Mouse (Mus musculus): ENCODE measurements at regions not wholly inside any gene's neighbourhood (a gene's known extent, or its start where the extent isn't known, plus 50 kb on each side); places are given as distances from the start of the nearest gene placed in this dataset.

DNA sequence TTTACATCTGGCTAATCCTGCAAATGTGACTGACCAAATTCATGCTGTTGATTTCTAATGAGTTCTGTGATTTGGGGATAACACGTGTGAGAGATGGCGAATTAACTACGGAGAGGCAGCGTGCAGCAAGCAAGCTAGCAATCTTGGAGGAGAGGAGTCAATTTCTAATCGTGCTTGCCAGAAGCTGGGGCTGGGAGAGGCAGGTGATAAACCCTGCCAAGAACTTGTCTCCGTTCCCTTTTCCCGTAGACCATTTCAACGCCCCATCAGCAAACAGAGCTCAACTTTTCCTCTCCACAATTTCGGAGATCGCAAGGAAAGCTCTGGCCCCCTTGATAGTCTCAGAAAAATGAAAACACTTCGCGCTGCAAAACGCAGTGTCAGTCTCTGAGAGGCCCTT is 183.0 kb downstream of the Sox4 start:
- H3K9ac ChIP-seq (ENCODE audit: insufficient read depth, low read depth): no peak overlapping the region
- in situ Hi-C loops (cut with MboI; ENCODE audit: low pct_ligation_motif_present, low pct_unique_long_range_greater_than_20kb, low sequenced_read_pairs): no loop called here
- dilution Hi-C loops (cut with MboI; ENCODE audit: extremely low pct_ligation_motif_present, extremely low pct_unique_long_range_greater_than_20kb, low sequenced_read_pairs): no loop called here
- no peak overlapping the region for H3K4me2 ChIP-seq (ENCODE audit: insufficient read depth, low read depth, poor library complexity, severe bottlenecking)
- DNase-seq (ENCODE audit: extremely low read depth): no peak
- no peak overlapping the region for H3K27ac ChIP-seq (ENCODE audit: insufficient read depth, low read depth)
- peaks cover 0 to 6% of the 10 kb centered on the region in 2 experiments; a peak in 2 of 4 replicates for H3K4me1 ChIP-seq (ENCODE audit: control insufficient read depth in 1 of 2, insufficient read depth in 2 of 2)
- no peaks in the 10 kb centered on the region for H3K27me3 ChIP-seq (replicated peaks)
- H3K79me2 ChIP-seq (replicated peaks; ENCODE audit: control insufficient read depth, extremely low read depth, insufficient read depth, poor library complexity, severe bottlenecking): no peaks in the 10 kb centered on the region
- no peaks in the 10 kb centered on the region for H3K36me3 ChIP-seq (replicated peaks in 1 of 2; ENCODE audit: control insufficient read depth in 1 of 2, insufficient read depth in 1 of 2, low read length in 1 of 2)
- H3K4me3 ChIP-seq (replicated peaks in 1 of 3; ENCODE audit: low read depth in 2 of 3, low read length in 2 of 3, poor library complexity in 1 of 3): no peak overlapping the region
- H3K9me3 ChIP-seq (replicated peaks; ENCODE audit: low read length): peaks cover 5% of the 10 kb centered on the region
- TF ChIP-seq MEF2A (IDR thresholded peaks at IDR 0.05; ENCODE audit: borderline replicate concordance, low read depth, low read length) (no peak), ZKSCAN1 (IDR thresholded peaks at IDR 0.05; ENCODE audit: borderline replicate concordance, low read depth, low read length) (no peak), ZNF384 (IDR thresholded peaks at IDR 0.05; ENCODE audit: low read depth, low read length) (no peak), GABPA (IDR thresholded peaks at IDR 0.05; ENCODE audit: insufficient replicate concordance, low read depth, low read length) (no peak), ZC3H11A (IDR thresholded peaks at IDR 0.05; ENCODE audit: low read depth, low read length) (no peak), UBTF (IDR thresholded peaks at IDR 0.05; ENCODE audit: low read depth, low read length) (no peak)

GRCm38 (mm10) chr13:28770018-28770417 is 183.5 kb downstream of the Sox4 start:
- in situ Hi-C loops (cut with MboI; ENCODE audit: low pct_ligation_motif_present, low pct_unique_long_range_greater_than_20kb, low sequenced_read_pairs): no loop called here
- TF ChIP-seq MYC (IDR thresholded peaks at IDR 0.05; ENCODE audit: low read depth, low read length) (no peak), USF1 (IDR thresholded peaks at IDR 0.05; ENCODE audit: low read depth, low read length) (no peak), BHLHE40 (IDR thresholded peaks at IDR 0.05; ENCODE audit: low read depth, low read length) (no peak), GABPA (IDR thresholded peaks at IDR 0.05; ENCODE audit: insufficient replicate concordance, low read depth, low read length) (no peak), PAX5 (IDR thresholded peaks at IDR 0.05; ENCODE audit: low read length) (no peak), NELFE (IDR thresholded peaks at IDR 0.05; ENCODE audit: low read depth, low read length) (no peak), ZKSCAN1 (IDR thresholded peaks at IDR 0.05; ENCODE audit: borderline replicate concordance, low read depth, low read length) (no peak), RAD21 (IDR thresholded peaks at IDR 0.05; ENCODE audit: low read depth, low read length) (no peak), MAX (IDR thresholded peaks at IDR 0.05; ENCODE audit: low read length) (no peak), HCFC1 (IDR thresholded peaks at IDR 0.05; ENCODE audit: low read depth, low read length) (no peak), USF2 (conservative IDR thresholded peaks at IDR 0.05; ENCODE audit: low read depth, low read length) (no peak), RCOR1 (conservative IDR thresholded peaks at IDR 0.05; ENCODE audit: low read depth, low read length) (no peak), IRF4 (IDR thresholded peaks at IDR 0.05; ENCODE audit: low read depth, low read length) (no peak), EP300 (IDR thresholded peaks at IDR 0.05; ENCODE audit: low read length) (no peak), E2F4 (IDR thresholded peaks at IDR 0.05; ENCODE audit: insufficient replicate concordance, low read depth, low read length) (no peak), ZMIZ1 (IDR thresholded peaks at IDR 0.05; ENCODE audit: low read depth, low read length) (no peak), MXI1 (IDR thresholded peaks at IDR 0.05; ENCODE audit: low read depth, low read length) (no peak), CTCF (conservative IDR thresholded peaks at IDR 0.05 in 1 of 2, IDR thresholded peaks at IDR 0.05 in 1 of 2; ENCODE audit: low read depth in 2 of 2, low read length in 2 of 2) (no peak), TBP (conservative IDR thresholded peaks at IDR 0.05; ENCODE audit: low read depth, low read length) (no peak), ELF1 (IDR thresholded peaks at IDR 0.05; ENCODE audit: low read depth, low read length) (no peak)
- Histone ChIP-seq H3K4me1 (ENCODE audit: control insufficient read depth in 1 of 2, insufficient read depth in 2 of 2) (peaks cover 0 to 6% of the 10 kb centered on the region in 2 experiments; a peak in 2 of 4 replicates), H3K9ac (ENCODE audit: insufficient read depth, low read depth) (no peak overlapping the region), H3K4me3 (replicated peaks in 1 of 3; ENCODE audit: low read depth in 2 of 3, low read length in 2 of 3, poor library complexity in 1 of 3) (no peak overlapping the region), H3K36me3 (replicated peaks in 1 of 2; ENCODE audit: control insufficient read depth in 1 of 2, insufficient read depth in 1 of 2, low read length in 1 of 2) (no peaks in the 10 kb centered on the region), H3K27ac (ENCODE audit: insufficient read depth, low read depth) (no peak overlapping the region), H3K79me2 (replicated peaks; ENCODE audit: control insufficient read depth, extremely low read depth, insufficient read depth, poor library complexity, severe bottlenecking) (no peaks in the 10 kb centered on the region), H3K27me3 (replicated peaks) (no peaks in the 10 kb centered on the region), H3K4me2 (ENCODE audit: insufficient read depth, low read depth, poor library complexity, severe bottlenecking) (no peak overlapping the region), H3K9me3 (replicated peaks; ENCODE audit: low read length) (peaks cover 5% of the 10 kb centered on the region)
- dilution Hi-C loops (cut with MboI; ENCODE audit: extremely low pct_ligation_motif_present, extremely low pct_unique_long_range_greater_than_20kb, low sequenced_read_pairs): no loop called here
- no peak for DNase-seq (ENCODE audit: extremely low read depth)

Measured in CH12.LX (cell line).